Mouse (Mus musculus) kidney, adult 9 months (tissue): ENCODE measurements around the gene Gm21083.
"Not testable (repeated sequence)": the region's sequence is repeated elsewhere in the genome, so short reads cannot be mapped to it uniquely, and the experiment has no call there.

ENCODE experiments used
- DNase-seq: peaks from one replicate; pipeline ENCODE4 v3.0.0; 2022

Gene Gm21083

GRCm38 (mm10) chr5:15630068-15630467 is 52.9 kb downstream of the Gm21083 start:
- not testable (repeated sequence) for DNase-seq
